Mouse (Mus musculus): ENCODE measurements at regions not wholly inside any gene's neighbourhood (a gene's known extent, or its start where the extent isn't known, plus 50 kb on each side); places are given as distances from the start of the nearest gene placed in this dataset.

GRCm38 (mm10) chr16:25087741-25088648 is 198.6 kb upstream of the Tprg start:
- no peak for TF ChIP-seq CTCF (IDR thresholded peaks at IDR 0.05; ENCODE audit: low read depth)
- no peak for TF ChIP-seq EP300 (IDR thresholded peaks at IDR 0.05; ENCODE audit: low read depth)

All from liver, postnatal 0 days (tissue).